Mouse (Mus musculus): Measurements from ENCODE around the gene Upf2. TPM values are rescaled to one million over a fixed set of nuclear protein-coding genes. Genes with fewer than 3 reads are reported as not detected.

Upf2 gene
- 6.6 and 8.1 TPM in 2 replicates for polyA plus RNA-seq (2014; fragmentation: Nextera tagmentation; extraction: Ambion mirVana)

- peak within 1 kb of the TSS; percentile 68 to 86 for H3K4me3 ChIP-seq (ENCODE audit: control insufficient read depth in 1 of 2, insufficient read depth in 1 of 2, low read depth in 1 of 2, low read length in 2 of 2)
- H3K4me2 ChIP-seq (ENCODE audit: low read length), result peak within 1 kb of the TSS; percentile 90
- no peaks in the 10 kb centered on the region for H3K9me3 ChIP-seq (ENCODE audit: control insufficient read depth, low read length)
- peak within 1 kb of the TSS; percentile 78 to 88 for H3K27ac ChIP-seq (replicated peaks in 1 of 2; ENCODE audit: control insufficient read depth in 1 of 2, insufficient read depth in 1 of 2, low read depth in 2 of 2, low read length in 2 of 2)
- H3K36me3 ChIP-seq (ENCODE audit: control insufficient read depth, insufficient read depth, low read length), result no peaks in the 10 kb centered on the region
- peak within 1 kb of the TSS; percentile 83 for H3K9ac ChIP-seq (ENCODE audit: low read length)
- 1% methylated on average over 53 of the region's 54 CpGs for WGBS
- peaks cover 0 to 7% of the 10 kb centered on the region in 2 experiments; a peak in 2 of 4 replicates for H3K4me1 ChIP-seq (ENCODE audit: control insufficient read depth in 2 of 2, insufficient read depth in 2 of 2, low read length in 2 of 2)
- H3K27me3 ChIP-seq (ENCODE audit: control insufficient read depth, insufficient read depth, low read length), result no peaks in the 10 kb centered on the region
- peak; percentile 94 for ATAC-seq (ENCODE audit: insufficient number of reproducible peaks, insufficient read depth, low FRiP score, low read depth)
Observed at GRCm38 (mm10) chr2:5950766-5951595, at the start of gene Upf2. Gene Upf2 (plus strand): TSS chr2:5951469.

- Histone ChIP-seq H3K4me3 (ENCODE audit: control insufficient read depth in 1 of 2, insufficient read depth in 1 of 2, low read depth in 1 of 2, low read length in 2 of 2) (no peak overlapping the region), H3K36me3 (ENCODE audit: control insufficient read depth, insufficient read depth, low read length) (no peaks in the 10 kb centered on the region), H3K4me1 (ENCODE audit: control insufficient read depth in 2 of 2, insufficient read depth in 2 of 2, low read length in 2 of 2) (no peaks in the 10 kb centered on the region), H3K4me2 (ENCODE audit: low read length) (no peak overlapping the region), H3K27me3 (ENCODE audit: control insufficient read depth, insufficient read depth, low read length) (no peaks in the 10 kb centered on the region), H3K27ac (replicated peaks in 1 of 2; ENCODE audit: control insufficient read depth in 1 of 2, insufficient read depth in 1 of 2, low read depth in 2 of 2, low read length in 2 of 2) (no peak overlapping the region), H3K9me3 (ENCODE audit: control insufficient read depth, low read length) (no peaks in the 10 kb centered on the region), H3K9ac (ENCODE audit: low read length) (no peak overlapping the region)
- WGBS, result 23% methylated on average over 5 of the region's 5 CpGs
- ATAC-seq (ENCODE audit: insufficient number of reproducible peaks, insufficient read depth, low FRiP score, low read depth), result no peak
Observed at GRCm38 (mm10) chr2:5906092-5906491, 45.2 kb upstream of the Upf2 start.

GRCm38 (mm10) chr2:5906625-5907024, 44.6 kb upstream of the Upf2 start:
- H3K9me3 ChIP-seq (ENCODE audit: control insufficient read depth, low read length), result no peaks in the 10 kb centered on the region
- H3K27me3 ChIP-seq (ENCODE audit: control insufficient read depth, insufficient read depth, low read length), result no peaks in the 10 kb centered on the region
- no peak for ATAC-seq (ENCODE audit: insufficient number of reproducible peaks, insufficient read depth, low FRiP score, low read depth)
- no peaks in the 10 kb centered on the region for H3K36me3 ChIP-seq (ENCODE audit: control insufficient read depth, insufficient read depth, low read length)
- no peak overlapping the region for H3K27ac ChIP-seq (replicated peaks in 1 of 2; ENCODE audit: control insufficient read depth in 1 of 2, insufficient read depth in 1 of 2, low read depth in 2 of 2, low read length in 2 of 2)
- H3K4me2 ChIP-seq (ENCODE audit: low read length), result no peak overlapping the region
- H3K4me1 ChIP-seq (ENCODE audit: control insufficient read depth in 2 of 2, insufficient read depth in 2 of 2, low read length in 2 of 2), result no peaks in the 10 kb centered on the region
- H3K4me3 ChIP-seq (ENCODE audit: control insufficient read depth in 1 of 2, insufficient read depth in 1 of 2, low read depth in 1 of 2, low read length in 2 of 2), result no peak overlapping the region
- 52% methylated on average over 3 of the region's 3 CpGs for WGBS
- H3K9ac ChIP-seq (ENCODE audit: low read length), result no peak overlapping the region

GRCm38 (mm10) chr2:5911282-5911965, 39.8 kb upstream of the Upf2 start:
- 56% methylated on average over 16 of the region's 16 CpGs for WGBS
- Histone ChIP-seq H3K4me3 (ENCODE audit: control insufficient read depth in 1 of 2, insufficient read depth in 1 of 2, low read depth in 1 of 2, low read length in 2 of 2) (no peak overlapping the region), H3K36me3 (ENCODE audit: control insufficient read depth, insufficient read depth, low read length) (peaks cover 5% of the 10 kb centered on the region; the same call in 1 of the 2 replicates), H3K4me2 (ENCODE audit: low read length) (no peak overlapping the region), H3K27ac (replicated peaks in 1 of 2; ENCODE audit: control insufficient read depth in 1 of 2, insufficient read depth in 1 of 2, low read depth in 2 of 2, low read length in 2 of 2) (no peak overlapping the region), H3K9me3 (ENCODE audit: control insufficient read depth, low read length) (no peaks in the 10 kb centered on the region), H3K27me3 (ENCODE audit: control insufficient read depth, insufficient read depth, low read length) (no peaks in the 10 kb centered on the region), H3K4me1 (ENCODE audit: control insufficient read depth in 2 of 2, insufficient read depth in 2 of 2, low read length in 2 of 2) (no peaks in the 10 kb centered on the region), H3K9ac (ENCODE audit: low read length) (no peak overlapping the region)
- ATAC-seq (ENCODE audit: insufficient number of reproducible peaks, insufficient read depth, low FRiP score, low read depth), result no peak

- Histone ChIP-seq H3K36me3 (ENCODE audit: control insufficient read depth, insufficient read depth, low read length) (0 out of 2 replicates have a peak, but pooled peaks cover under 1% of the 10 kb centered on the region), H3K4me1 (ENCODE audit: control insufficient read depth in 2 of 2, insufficient read depth in 2 of 2, low read length in 2 of 2) (no peaks in the 10 kb centered on the region), H3K9ac (ENCODE audit: low read length) (no peak overlapping the region), H3K4me3 (ENCODE audit: control insufficient read depth in 1 of 2, insufficient read depth in 1 of 2, low read depth in 1 of 2, low read length in 2 of 2) (no peak overlapping the region), H3K4me2 (ENCODE audit: low read length) (no peak overlapping the region), H3K27me3 (ENCODE audit: control insufficient read depth, insufficient read depth, low read length) (no peaks in the 10 kb centered on the region), H3K27ac (replicated peaks in 1 of 2; ENCODE audit: control insufficient read depth in 1 of 2, insufficient read depth in 1 of 2, low read depth in 2 of 2, low read length in 2 of 2) (no peak overlapping the region), H3K9me3 (ENCODE audit: control insufficient read depth, low read length) (no peaks in the 10 kb centered on the region)
- WGBS, result 91% methylated on average over 6 of the region's 6 CpGs
- ATAC-seq (ENCODE audit: insufficient number of reproducible peaks, insufficient read depth, low FRiP score, low read depth), result no peak
Observed at GRCm38 (mm10) chr2:5922823-5923222, 28.4 kb upstream of the Upf2 start.

- 75% methylated on average over 9 of the region's 9 CpGs for WGBS
Observed at GRCm38 (mm10) chr2:5923786-5924185, 27.5 kb upstream of the Upf2 start.

GRCm38 (mm10) chr2:5927481-5927880, 23.8 kb upstream of the Upf2 start:
- H3K4me3 ChIP-seq (ENCODE audit: control insufficient read depth in 1 of 2, insufficient read depth in 1 of 2, low read depth in 1 of 2, low read length in 2 of 2), result no peak overlapping the region
- H3K36me3 ChIP-seq (ENCODE audit: control insufficient read depth, insufficient read depth, low read length), result no peaks in the 10 kb centered on the region
- H3K9me3 ChIP-seq (ENCODE audit: control insufficient read depth, low read length), result no peaks in the 10 kb centered on the region
- H3K9ac ChIP-seq (ENCODE audit: low read length), result no peak overlapping the region
- H3K4me2 ChIP-seq (ENCODE audit: low read length), result no peak overlapping the region
- ATAC-seq (ENCODE audit: insufficient number of reproducible peaks, insufficient read depth, low FRiP score, low read depth), result no peak
- no peaks in the 10 kb centered on the region for H3K27me3 ChIP-seq (ENCODE audit: control insufficient read depth, insufficient read depth, low read length)
- H3K27ac ChIP-seq (replicated peaks in 1 of 2; ENCODE audit: control insufficient read depth in 1 of 2, insufficient read depth in 1 of 2, low read depth in 2 of 2, low read length in 2 of 2), result no peak overlapping the region
- WGBS, result 88% methylated on average over 5 of the region's 5 CpGs
- H3K4me1 ChIP-seq (ENCODE audit: control insufficient read depth in 2 of 2, insufficient read depth in 2 of 2, low read length in 2 of 2), result no peaks in the 10 kb centered on the region

More at GRCm38 (mm10) chr2:5923786-5924185, 27.5 kb upstream of the Upf2 start:
- H3K9me3 ChIP-seq (ENCODE audit: control insufficient read depth, low read length), result no peaks in the 10 kb centered on the region
- no peak overlapping the region for H3K9ac ChIP-seq (ENCODE audit: low read length)
- no peak overlapping the region for H3K27ac ChIP-seq (replicated peaks in 1 of 2; ENCODE audit: control insufficient read depth in 1 of 2, insufficient read depth in 1 of 2, low read depth in 2 of 2, low read length in 2 of 2)
- H3K36me3 ChIP-seq (ENCODE audit: control insufficient read depth, insufficient read depth, low read length), result no peaks in the 10 kb centered on the region
- no peaks in the 10 kb centered on the region for H3K4me1 ChIP-seq (ENCODE audit: control insufficient read depth in 2 of 2, insufficient read depth in 2 of 2, low read length in 2 of 2)
- no peak overlapping the region for H3K4me3 ChIP-seq (ENCODE audit: control insufficient read depth in 1 of 2, insufficient read depth in 1 of 2, low read depth in 1 of 2, low read length in 2 of 2)
- H3K4me2 ChIP-seq (ENCODE audit: low read length), result no peak overlapping the region
- no peaks in the 10 kb centered on the region for H3K27me3 ChIP-seq (ENCODE audit: control insufficient read depth, insufficient read depth, low read length)
- ATAC-seq (ENCODE audit: insufficient number of reproducible peaks, insufficient read depth, low FRiP score, low read depth), result no peak
